Mouse (Mus musculus) olfactory bulb, adult 2 months (tissue): ENCODE results near the gene H2-Eb1.

Experiments used
- CTCF ChIP-seq: fragments of 200-500 bp; IDR thresholded peaks from 2 replicates; pipeline ENCODE4 v1.5.1; 2012; ENCODE audit warnings: low read depth, mild to moderate bottlenecking, low read length, moderate library complexity; ENCODE audit not compliant: insufficient read depth
- POLR2A ChIP-seq: fragments of 200-500 bp; IDR thresholded peaks from 2 replicates; pipeline ENCODE4 v1.6.1; 2012; ENCODE audit warnings: mild to moderate bottlenecking, low read depth, low read length, moderate library complexity; ENCODE audit not compliant: insufficient read depth

GRCm38 (mm10) chr17:34363676-34364310, 58.1 kb downstream of the H2-Eb1 start:
- no peak for TF ChIP-seq CTCF
- TF ChIP-seq POLR2A: no peak
